Mouse (Mus musculus) liver, embryonic 12.5 days (tissue): ENCODE data around the gene Cdca3. TPM values are rescaled to one million over a fixed set of nuclear protein-coding genes. Genes with fewer than 3 reads are reported as not detected.
A peak's percentile ranks its signal among the peaks of the same experiment; 100 is the strongest.

Experiments used
- ATAC-seq: fragments of 200-750 bp; cut with Nextera tagmentation; 2 replicates; pipeline ENCODE4 v1.8.0; 2017; ENCODE audit warnings: moderate number of reproducible peaks, mild to moderate bottlenecking, moderate library complexity
- H3K27ac ChIP-seq: fragments of 300-500 bp; sonication (generic); 2 replicates; pipeline ENCODE4 v1.5.1; 2016; ENCODE audit warnings: mild to moderate bottlenecking
- H3K27me3 ChIP-seq: fragments of 300-500 bp; sonication (generic); replicated peaks from 2 replicates; pipeline ENCODE4 v1.6.1; 2016; ENCODE audit warnings: mild to moderate bottlenecking, moderate library complexity
- H3K36me3 ChIP-seq: fragments of 300-500 bp; sonication (generic); 2 replicates; pipeline ENCODE4 v1.6.1; 2016; ENCODE audit warnings: mild to moderate bottlenecking, moderate library complexity
- H3K4me1 ChIP-seq: fragments of 300-500 bp; sonication (generic); 2 replicates; pipeline ENCODE4 v1.6.1; 2016
- H3K4me2 ChIP-seq: fragments of 300-500 bp; sonication (generic); 2 replicates; pipeline ENCODE4 v1.6.1; 2016; ENCODE audit warnings: mild to moderate bottlenecking, moderate library complexity
- H3K4me3 ChIP-seq: fragments of 300-500 bp; sonication (generic); 2 replicates; pipeline ENCODE4 v1.5.1; 2016; ENCODE audit warnings: mild to moderate bottlenecking, moderate library complexity
- H3K9ac ChIP-seq: fragments of 300-500 bp; sonication (generic); 2 replicates; pipeline ENCODE4 v1.6.1; 2016; ENCODE audit warnings: mild to moderate bottlenecking, moderate library complexity
- H3K9me3 ChIP-seq: fragments of 300-500 bp; sonication (generic); replicated peaks from 2 replicates; pipeline ENCODE4 v1.6.1; 2016; ENCODE audit warnings: mild to moderate bottlenecking, moderate library complexity
- WGBS: fragments of 180-500 bp; shearing (Covaris S2); methylation state at CpG from one replicate; pipeline ENCODE4 v1.1.7; 2016; ENCODE audit not compliant: insufficient replicate concordance; 5-methylcytosine and 5-hydroxymethylcytosine counted together
- polyA plus RNA-seq: library from polyadenylated mRNA; unstranded; fragments of >200 nt; fragmentation: Nextera tagmentation; extraction: Ambion mirVana; gene quantifications from 2 replicates; pipeline ENCODE4 v1.2.1, GENCODE M21; 2016

Gene Cdca3
- polyA plus RNA-seq, 1 experiment from 2014 or later: 193 TPM

- WGBS: 26% methylated on average over 13 of the region's 15 CpGs
- H3K4me3 ChIP-seq: no peak within 1 kb of the TSS
- H3K9ac ChIP-seq: no peak within 1 kb of the TSS
- peaks cover 2% of the 10 kb centered on the region for H3K36me3 ChIP-seq
- peaks cover 15% of the 10 kb centered on the region for H3K4me1 ChIP-seq
- no peak within 1 kb of the TSS for H3K4me2 ChIP-seq
- no peak within 1 kb of the TSS for H3K27ac ChIP-seq
- no peaks in the 10 kb centered on the region for H3K9me3 ChIP-seq
- H3K27me3 ChIP-seq: peaks cover 18% of the 10 kb centered on the region
- no peak for ATAC-seq
These were observed 11.2 kb downstream of the Cdca3 start, which contains the start of gene Gnb3 for GRCm38 (mm10) chr6:124840241-124841167. TSS of gene Gnb3 (minus strand) at chr6:124840275.

- peaks cover 28% of the 10 kb centered on the region for H3K27me3 ChIP-seq
- no peak overlapping the region for H3K4me3 ChIP-seq
- ATAC-seq: peak; percentile 50; the same call in 1 of the 2 replicates
- no peak overlapping the region for H3K9ac ChIP-seq
- H3K9me3 ChIP-seq: no peaks in the 10 kb centered on the region
- no peaks in the 10 kb centered on the region for H3K36me3 ChIP-seq
- WGBS: 19% methylated on average over 9 of the region's 9 CpGs
- H3K4me1 ChIP-seq: no peaks in the 10 kb centered on the region
- H3K4me2 ChIP-seq: no peak overlapping the region
- H3K27ac ChIP-seq: no peak overlapping the region
These were observed 18.0 kb downstream of the Cdca3 start for GRCm38 (mm10) chr6:124847305-124847704.

- Histone ChIP-seq H3K27ac (no peak overlapping the region), H3K4me1 (no peaks in the 10 kb centered on the region), H3K36me3 (no peaks in the 10 kb centered on the region), H3K4me2 (no peak overlapping the region), H3K9me3 (no peaks in the 10 kb centered on the region), H3K9ac (no peak overlapping the region), H3K27me3 (peaks cover 50% of the 10 kb centered on the region), H3K4me3 (no peak overlapping the region)
- 40% methylated on average over 8 of the region's 8 CpGs for WGBS
- ATAC-seq: no peak
These were observed 21.2 kb downstream of the Cdca3 start for GRCm38 (mm10) chr6:124850535-124850934.

- ATAC-seq: no peak
- WGBS: 40% methylated on average over 12 of the region's 12 CpGs
- H3K36me3 ChIP-seq: no peaks in the 10 kb centered on the region
- H3K27ac ChIP-seq: no peak overlapping the region
- peaks cover 13% of the 10 kb centered on the region for H3K4me1 ChIP-seq
- no peaks in the 10 kb centered on the region for H3K9me3 ChIP-seq
- no peak overlapping the region for H3K4me3 ChIP-seq
- H3K4me2 ChIP-seq: no peak overlapping the region
- H3K27me3 ChIP-seq: peaks cover 74% of the 10 kb centered on the region
- H3K9ac ChIP-seq: no peak overlapping the region
These were observed 25.3 kb downstream of the Cdca3 start for GRCm38 (mm10) chr6:124854647-124855046.

GRCm38 (mm10) chr6:124856321-124856720, 27.0 kb downstream of the Cdca3 start:
- H3K9ac ChIP-seq: no peak overlapping the region
- H3K4me3 ChIP-seq: peak overlapping the region; percentile 54
- ATAC-seq: no peak
- peak overlapping the region; percentile 76 for H3K4me2 ChIP-seq
- no peaks in the 10 kb centered on the region for H3K9me3 ChIP-seq
- WGBS: 18% methylated on average over 14 of the region's 14 CpGs
- H3K27ac ChIP-seq: no peak overlapping the region
- H3K27me3 ChIP-seq: peaks cover 82% of the 10 kb centered on the region
- no peaks in the 10 kb centered on the region for H3K36me3 ChIP-seq
- peaks cover 13% of the 10 kb centered on the region for H3K4me1 ChIP-seq

- H3K9me3 ChIP-seq: no peaks in the 10 kb centered on the region
- under 1% methylated on average over 66 of the region's 86 CpGs for WGBS
- peak within 1 kb of the TSS; percentile 57 for H3K27ac ChIP-seq
- H3K4me3 ChIP-seq: peak within 1 kb of the TSS; percentile 54
- ATAC-seq: peak; percentile 40; the same call in 1 of the 2 replicates
- peaks cover 88% of the 10 kb centered on the region for H3K27me3 ChIP-seq
- no peaks in the 10 kb centered on the region for H3K36me3 ChIP-seq
- peak within 1 kb of the TSS; percentile 65 for H3K9ac ChIP-seq
- peak within 1 kb of the TSS; percentile 76 for H3K4me2 ChIP-seq
- H3K4me1 ChIP-seq: peaks cover 13% of the 10 kb centered on the region
These were observed 27.8 kb downstream of the Cdca3 start, which contains the start of gene P3h3 for GRCm38 (mm10) chr6:124856916-124857839. TSS of gene P3h3 (minus strand) at chr6:124857752.

- 22% methylated on average over 26 of the region's 26 CpGs for WGBS
- Histone ChIP-seq H3K9me3 (no peaks in the 10 kb centered on the region), H3K36me3 (no peaks in the 10 kb centered on the region), H3K4me3 (peak overlapping the region; percentile 54), H3K4me1 (peaks cover 20% of the 10 kb centered on the region), H3K27me3 (peaks cover 93% of the 10 kb centered on the region), H3K4me2 (peak overlapping the region; percentile 76), H3K27ac (no peak overlapping the region), H3K9ac (peak overlapping the region; percentile 65)
- no peak for ATAC-seq
These were observed 28.6 kb downstream of the Cdca3 start for GRCm38 (mm10) chr6:124857840-124858530.

GRCm38 (mm10) chr6:124858561-124859318, 29.4 kb downstream of the Cdca3 start:
- H3K27me3 ChIP-seq: peaks cover 97% of the 10 kb centered on the region
- H3K4me3 ChIP-seq: no peak overlapping the region
- H3K9me3 ChIP-seq: no peaks in the 10 kb centered on the region
- no peak overlapping the region for H3K9ac ChIP-seq
- H3K4me1 ChIP-seq: peaks cover 27% of the 10 kb centered on the region
- no peak overlapping the region for H3K27ac ChIP-seq
- ATAC-seq: no peak
- no peak overlapping the region for H3K4me2 ChIP-seq
- WGBS: 49% methylated on average over 27 of the region's 28 CpGs
- no peaks in the 10 kb centered on the region for H3K36me3 ChIP-seq

GRCm38 (mm10) chr6:124859725-124860124, 30.4 kb downstream of the Cdca3 start:
- ATAC-seq: peak; percentile 19; the same call in 1 of the 2 replicates
- Histone ChIP-seq H3K4me1 (peaks cover 30% of the 10 kb centered on the region), H3K27me3 (peaks cover 100% of the 10 kb centered on the region), H3K4me2 (no peak overlapping the region), H3K27ac (no peak overlapping the region), H3K9ac (no peak overlapping the region), H3K36me3 (no peaks in the 10 kb centered on the region), H3K4me3 (no peak overlapping the region), H3K9me3 (no peaks in the 10 kb centered on the region)
- 4% methylated on average over 12 of the region's 12 CpGs for WGBS

- Histone ChIP-seq H3K4me2 (no peak overlapping the region), H3K9me3 (no peaks in the 10 kb centered on the region), H3K4me1 (peaks cover 30% of the 10 kb centered on the region), H3K27me3 (peaks cover 100% of the 10 kb centered on the region), H3K36me3 (no peaks in the 10 kb centered on the region), H3K27ac (no peak overlapping the region), H3K4me3 (no peak overlapping the region), H3K9ac (no peak overlapping the region)
- WGBS: 76% methylated on average over 9 of the region's 9 CpGs
- ATAC-seq: no peak
These were observed 31.2 kb downstream of the Cdca3 start for GRCm38 (mm10) chr6:124860511-124860910.

- Histone ChIP-seq H3K27me3 (peaks cover 100% of the 10 kb centered on the region), H3K4me3 (no peak overlapping the region), H3K4me1 (peaks cover 29% of the 10 kb centered on the region), H3K36me3 (no peaks in the 10 kb centered on the region), H3K9ac (no peak overlapping the region), H3K9me3 (no peaks in the 10 kb centered on the region), H3K27ac (no peak overlapping the region), H3K4me2 (no peak overlapping the region)
- ATAC-seq: no peak
- 67% methylated on average over 19 of the region's 19 CpGs for WGBS
These were observed 31.9 kb downstream of the Cdca3 start for GRCm38 (mm10) chr6:124861266-124861665.
